Mouse (Mus musculus): ENCODE measurements around the gene Faf2.
A peak's percentile ranks its signal among the peaks of the same experiment; 100 is the strongest.
"Not testable (repeated sequence)": the region's sequence is repeated elsewhere in the genome, so short reads cannot be mapped to it uniquely, and the experiment has no call there.

DNA sequence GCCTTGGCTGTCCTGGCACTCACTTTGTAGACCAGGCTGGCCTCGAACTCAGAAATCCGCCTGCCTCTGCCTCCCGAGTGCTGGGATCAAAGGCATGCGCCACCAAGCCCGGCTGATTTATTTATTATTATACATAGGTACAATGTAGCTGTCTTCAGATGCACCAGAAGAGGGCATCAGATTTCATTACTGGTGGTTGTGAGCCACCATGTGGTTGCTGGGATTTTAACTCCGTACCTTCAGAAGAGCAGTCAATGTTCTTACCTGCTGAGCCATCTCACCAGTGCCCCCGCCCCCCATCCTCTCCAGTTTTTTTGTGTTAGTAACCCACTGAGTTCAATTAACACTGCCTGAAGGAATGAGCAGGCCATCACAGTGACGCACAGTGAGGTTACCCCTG lies 8.4 kb upstream of the Faf2 start:
- peak; percentile 55 for TF ChIP-seq CTCF (IDR thresholded peaks at IDR 0.05; ENCODE audit: low read depth)
- TF ChIP-seq EP300 (optimal IDR thresholded peaks at IDR 0.05): not testable (repeated sequence)
